Mouse (Mus musculus) G1E (cell line): Measurements from ENCODE around the gene Coq10a.

Experiments
- CTCF ChIP-seq: IDR thresholded peaks from 2 replicates; pipeline ENCODE4 v1.5.1; 2012; ENCODE audit warnings: low read depth, low read length, inconsistent platforms, mixed read lengths
- GATA1 ChIP-seq: IDR thresholded peaks from 2 replicates; pipeline ENCODE4 v1.6.1; 2012; ENCODE audit warnings: borderline replicate concordance, low read length, inconsistent platforms, mixed read lengths
- TAL1 ChIP-seq: conservative IDR thresholded peaks from 2 replicates; pipeline ENCODE4 v1.6.1; 2012; ENCODE audit warnings: low read depth, low read length, inconsistent platforms, mixed read lengths

DNA sequence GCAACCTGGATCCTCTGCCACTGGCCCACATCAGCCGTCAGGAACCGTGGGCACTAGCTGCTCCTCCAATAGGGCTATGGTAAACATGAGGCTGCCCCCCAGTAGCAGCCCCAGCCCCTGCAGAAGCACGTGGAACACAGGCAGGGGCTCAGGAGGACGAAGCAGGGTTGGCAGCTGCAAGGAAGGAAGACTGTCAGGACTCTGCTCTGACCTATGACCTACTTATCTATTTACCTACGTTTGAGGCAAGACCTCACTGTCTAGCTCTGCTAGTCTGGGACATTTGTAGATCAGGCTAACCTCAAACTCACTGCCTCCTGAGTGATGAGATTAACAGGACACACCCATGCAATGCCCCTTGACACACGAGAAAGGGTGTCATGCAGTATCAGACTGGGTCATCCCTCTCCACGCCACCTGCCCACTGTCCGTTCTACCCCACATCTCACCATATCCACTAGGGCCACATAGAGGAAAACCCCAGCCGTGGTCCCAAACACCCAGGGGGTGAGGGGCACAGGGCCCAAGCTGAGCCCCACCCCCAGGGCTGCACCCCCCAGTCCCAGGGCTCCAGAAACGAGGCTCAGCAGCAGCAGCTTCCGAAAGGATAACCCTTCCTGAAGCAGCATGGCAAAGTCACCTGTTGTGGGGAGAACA is 27.3 kb upstream of the Coq10a start:
- TF ChIP-seq CTCF = no peak
- TF ChIP-seq GATA1 = no peak
- TF ChIP-seq TAL1 = no peak
